Mouse (Mus musculus) embryonic facial prominence, embryonic 11.5 days (tissue): ENCODE measurements around the gene Hist1h4k. TPM values are rescaled to one million over a fixed set of nuclear protein-coding genes. Genes with fewer than 3 reads are reported as not detected.
"Not testable (repeated sequence)": the region's sequence is repeated elsewhere in the genome, so short reads cannot be mapped to it uniquely, and the experiment has no call there.

Experiments used
- ATAC-seq: fragments of 200-750 bp; cut with Nextera tagmentation; replicated peaks from 2 replicates; pipeline ENCODE4 v1.8.0; 2017; ENCODE audit warnings: low read depth; ENCODE audit not compliant: insufficient number of reproducible peaks, low FRiP score, low TSS enrichment
- DNase-seq: peaks from one replicate; pipeline ENCODE4 v3.0.0-alpha.2; 2015; ENCODE audit warnings: low spot score
- H3K27ac ChIP-seq: fragments of 300-500 bp; sonication (generic); replicated peaks from 2 replicates; pipeline ENCODE4 v1.5.1; 2014; ENCODE audit warnings: mild to moderate bottlenecking, low read depth, low read length, control low read depth
- H3K27me3 ChIP-seq: fragments of 300-500 bp; sonication (generic); 2 replicates; pipeline ENCODE4 v1.6.1; 2014; ENCODE audit warnings: mild to moderate bottlenecking, low read length, moderate library complexity, mixed read lengths; ENCODE audit not compliant: control insufficient read depth, insufficient read depth
- H3K36me3 ChIP-seq: fragments of 300-500 bp; sonication (generic); replicated peaks from 2 replicates; pipeline ENCODE4 v1.6.1; 2014; ENCODE audit warnings: low read depth, mild to moderate bottlenecking, low read length, moderate library complexity, mixed read lengths; ENCODE audit not compliant: control insufficient read depth, insufficient read depth
- H3K4me1 ChIP-seq: fragments of 300-500 bp; sonication (generic); 2 replicates; pipeline ENCODE4 v1.6.1; 2014; ENCODE audit warnings: low read length, mixed read lengths; ENCODE audit not compliant: control insufficient read depth, insufficient read depth
- H3K4me2 ChIP-seq: fragments of 300-500 bp; sonication (generic); 2 replicates; pipeline ENCODE4 v1.6.1; 2014; ENCODE audit warnings: low read depth, mild to moderate bottlenecking, control low read depth, low read length, moderate library complexity
- H3K4me3 ChIP-seq: fragments of 300-500 bp; sonication (generic); 2 replicates; pipeline ENCODE4 v1.5.1; 2014; ENCODE audit warnings: low read depth, low read length, control low read depth
- H3K9ac ChIP-seq: fragments of 300-500 bp; sonication (generic); replicated peaks from 2 replicates; pipeline ENCODE4 v1.6.1; 2014; ENCODE audit warnings: mild to moderate bottlenecking, control low read depth, low read length
- H3K9me3 ChIP-seq: fragments of 300-500 bp; sonication (generic); replicated peaks from 2 replicates; pipeline ENCODE4 v1.6.1; 2016; ENCODE audit warnings: mild to moderate bottlenecking, low read length, inconsistent platforms, mixed read lengths; ENCODE audit not compliant: control insufficient read depth
- WGBS: fragments of 180-500 bp; shearing (Covaris S2); extraction: QIAGEN DNeasy Blood & Tissue Kit; methylation state at CpG from one replicate; pipeline ENCODE4 v1.1.7; 2014; 5-methylcytosine and 5-hydroxymethylcytosine counted together
- polyA plus RNA-seq: library from polyadenylated mRNA; unstranded; fragments of >200 nt; fragmentation: Nextera tagmentation; extraction: Ambion mirVana; gene quantifications from 2 replicates; pipeline ENCODE4 v1.2.1, GENCODE M21; 2014

Gene Hist1h4k
- polyA plus RNA-seq, 1 experiment from 2014 or later = 7.7 TPM

GRCm38 (mm10) chr13:21786189-21786898 lies 36.0 kb upstream of the Hist1h4k start:
- Histone ChIP-seq H3K9me3 (no peaks in the 10 kb centered on the region), H3K27me3 (no peaks in the 10 kb centered on the region), H3K4me2 (peak overlapping the region; percentile 47), H3K4me3 (peak overlapping the region; percentile 36), H3K4me1 (no peaks in the 10 kb centered on the region), H3K27ac (peak overlapping the region; percentile 86), H3K36me3 (no peaks in the 10 kb centered on the region), H3K9ac (peak overlapping the region; percentile 62)
- no peak for ATAC-seq
- 5% methylated on average over 8 of the region's 8 CpGs for WGBS
- peak; percentile 70 for DNase-seq

- Histone ChIP-seq H3K36me3 (no peaks in the 10 kb centered on the region), H3K4me1 (no peaks in the 10 kb centered on the region), H3K27ac (peak overlapping the region; percentile 88), H3K9me3 (no peaks in the 10 kb centered on the region), H3K4me3 (no peak overlapping the region), H3K4me2 (no peak overlapping the region; the same call in 1 of the 2 replicates), H3K9ac (peak overlapping the region; percentile 60), H3K27me3 (no peaks in the 10 kb centered on the region)
- DNase-seq (peak; percentile 32), ATAC-seq (no peak)
- 30% methylated on average over 6 of the region's 6 CpGs for WGBS
Measured at GRCm38 (mm10) chr13:21784311-21784710, 34.0 kb upstream of the Hist1h4k start.

- H3K27ac ChIP-seq = peak overlapping the region; percentile 88
- H3K36me3 ChIP-seq = no peaks in the 10 kb centered on the region
- no peaks in the 10 kb centered on the region for H3K9me3 ChIP-seq
- ATAC-seq (no peak), DNase-seq (peak; percentile 78)
- 2% methylated on average over 9 of the region's 9 CpGs for WGBS
- H3K9ac ChIP-seq = peak overlapping the region; percentile 60
- H3K4me2 ChIP-seq = peak overlapping the region; percentile 42
- H3K27me3 ChIP-seq = no peaks in the 10 kb centered on the region
- H3K4me1 ChIP-seq = no peaks in the 10 kb centered on the region
- peak overlapping the region; percentile 25 for H3K4me3 ChIP-seq
Measured at GRCm38 (mm10) chr13:21783734-21784161, 33.4 kb upstream of the Hist1h4k start.

- H3K27ac ChIP-seq = peak within 1 kb of the TSS; percentile 90
- H3K36me3 ChIP-seq = no peaks in the 10 kb centered on the region
- peak; percentile 94 for DNase-seq
- H3K9me3 ChIP-seq = no peaks in the 10 kb centered on the region
- peak within 1 kb of the TSS; percentile 41 for H3K4me3 ChIP-seq
- WGBS = under 1% methylated on average over 13 of the region's 20 CpGs
- no peaks in the 10 kb centered on the region for H3K27me3 ChIP-seq
- peak within 1 kb of the TSS; percentile 47 for H3K4me2 ChIP-seq
- peak within 1 kb of the TSS; percentile 69 for H3K9ac ChIP-seq
- peak; percentile 68 for ATAC-seq
- no peaks in the 10 kb centered on the region for H3K4me1 ChIP-seq
Measured at GRCm38 (mm10) chr13:21783255-21783617, 32.9 kb upstream of the Hist1h4k start, which contains the start of gene Hist1h3i. Gene Hist1h3i (minus strand): TSS chr13:21783370.

- DNase-seq = peak; percentile 76
- H3K4me1 ChIP-seq, ATAC-seq, H3K9me3 ChIP-seq, H3K27me3 ChIP-seq, H3K36me3 ChIP-seq: not testable (repeated sequence)
- Histone ChIP-seq H3K27ac (peak overlapping the region; percentile 90), H3K4me3 (peak overlapping the region; percentile 41), H3K9ac (peak overlapping the region; percentile 69), H3K4me2 (peak overlapping the region; percentile 47)
- WGBS = under 1% methylated on average over 14 of the region's 35 CpGs
Measured at GRCm38 (mm10) chr13:21782361-21783254, 32.3 kb upstream of the Hist1h4k start.

- no peak overlapping the region for H3K4me3 ChIP-seq
- no peak overlapping the region for H3K9ac ChIP-seq
- no peak for ATAC-seq
- H3K27me3 ChIP-seq = no peaks in the 10 kb centered on the region
- no peaks in the 10 kb centered on the region for H3K36me3 ChIP-seq
- H3K27ac ChIP-seq = no peak overlapping the region
- no peak overlapping the region for H3K4me2 ChIP-seq
- WGBS = 90% methylated on average over 1 of the region's 1 CpGs
- no peaks in the 10 kb centered on the region for H3K4me1 ChIP-seq
- no peaks in the 10 kb centered on the region for H3K9me3 ChIP-seq
- no peak for DNase-seq
Measured at GRCm38 (mm10) chr13:21781639-21782038, 31.3 kb upstream of the Hist1h4k start.

- no peak for DNase-seq
- H3K9me3 ChIP-seq = no peaks in the 10 kb centered on the region
- H3K9ac ChIP-seq = peak overlapping the region; percentile 96
- 0 out of 2 replicates have a peak overlapping the region, but pooled peaks have one; percentile 4 for H3K4me3 ChIP-seq
- H3K36me3 ChIP-seq = no peaks in the 10 kb centered on the region
- no peaks in the 10 kb centered on the region for H3K27me3 ChIP-seq
- H3K4me1 ChIP-seq = no peaks in the 10 kb centered on the region
- no peak for ATAC-seq
- WGBS = 44% methylated on average over 6 of the region's 6 CpGs
- H3K27ac ChIP-seq = peak overlapping the region; percentile 99
- H3K4me2 ChIP-seq = peak overlapping the region; percentile 88; the same call in 1 of the 2 replicates
Measured at GRCm38 (mm10) chr13:21781021-21781555, 30.8 kb upstream of the Hist1h4k start.
